ENCODE assay signal across 31 mouse cellular contexts in genomic region chr4:46658946-46659345, GRCm38 (mm10).
"Had no signal": no experiment of that assay in that cellular context is flagged by ENCODE, and none has a peak within 500 bp of the region (broad histone marks: within the 10 kb centered on the region; RNA-seq: fewer than 3 reads in every experiment).

No protein-coding gene starts in this region.

- H3K36me3 ChIP-seq: limb, embryonic 10.5 days; limb, embryonic 12.5 days; limb, embryonic 13.5 days; limb, embryonic 15.5 days; liver, embryonic 12.5 days; liver, embryonic 13.5 days; liver, embryonic 15.5 days; lung, embryonic 15.5 days; midbrain, embryonic 10.5 days; midbrain, embryonic 12.5 days; midbrain, embryonic 13.5 days; neural tube, embryonic 12.5 days; neural tube, embryonic 13.5 days had no signal

- DNase-seq: left cerebral cortex, postnatal 4 days; liver; liver, embryonic 13.5 days; liver, postnatal 0 days; lung, adult 18-20 months; lung, adult 2 months; lung, embryonic 14.5 days; lung, postnatal 10 days; lung, postnatal 14 days; lung, postnatal 36 days; lung, postnatal 4 days; midbrain, embryonic 14.5 days had no signal

- H3K27me3 ChIP-seq: limb, embryonic 13.5 days; liver, embryonic 15.5 days; lung, embryonic 15.5 days; neural tube, embryonic 12.5 days; neural tube, embryonic 13.5 days had no signal

- ATAC-seq: liver, embryonic 12.5 days; liver, postnatal 0 days; lung, postnatal 0 days; midbrain, embryonic 13.5 days; midbrain, embryonic 16.5 days had no signal

- H3K4me3 ChIP-seq: limb, embryonic 10.5 days; limb, embryonic 12.5 days; limb, embryonic 13.5 days; limb, embryonic 15.5 days; liver, embryonic 12.5 days; liver, embryonic 13.5 days; liver, embryonic 15.5 days; lung, embryonic 15.5 days; megakaryocyte, embryonic 14.5 days; midbrain, embryonic 10.5 days; midbrain, embryonic 12.5 days; midbrain, embryonic 13.5 days; myocyte; neural tube, embryonic 12.5 days; neural tube, embryonic 13.5 days had no signal

- H3K4me2 ChIP-seq: limb, embryonic 12.5 days; limb, embryonic 13.5 days; limb, embryonic 15.5 days; liver, embryonic 11.5 days; liver, embryonic 12.5 days; liver, embryonic 13.5 days; liver, embryonic 15.5 days; lung, embryonic 14.5 days; lung, embryonic 15.5 days; midbrain, embryonic 12.5 days; midbrain, embryonic 13.5 days; neural tube, embryonic 12.5 days; neural tube, embryonic 13.5 days had no signal

- H3K27ac ChIP-seq: limb, embryonic 10.5 days; limb, embryonic 12.5 days; limb, embryonic 13.5 days; limb, embryonic 15.5 days; liver, embryonic 12.5 days; liver, embryonic 13.5 days; liver, embryonic 14.5 days; liver, embryonic 15.5 days; lung, embryonic 15.5 days; macrophage; midbrain, embryonic 10.5 days; midbrain, embryonic 12.5 days; midbrain, embryonic 13.5 days; neural tube, embryonic 12.5 days; neural tube, embryonic 13.5 days had no signal

- H3K9me3 ChIP-seq: limb, embryonic 10.5 days; limb, embryonic 13.5 days; limb, embryonic 15.5 days; liver, embryonic 12.5 days; liver, embryonic 13.5 days; liver, embryonic 15.5 days; lung, embryonic 15.5 days; midbrain, embryonic 10.5 days; midbrain, embryonic 13.5 days; neural tube, embryonic 12.5 days; neural tube, embryonic 13.5 days had no signal

- H3K9ac ChIP-seq: limb, embryonic 12.5 days; limb, embryonic 13.5 days; limb, embryonic 15.5 days; liver, embryonic 12.5 days; liver, embryonic 13.5 days; liver, embryonic 14.5 days; liver, embryonic 15.5 days; liver, postnatal 0 days; lung, embryonic 14.5 days; lung, embryonic 15.5 days; midbrain, embryonic 12.5 days; midbrain, embryonic 13.5 days; neural tube, embryonic 12.5 days; neural tube, embryonic 13.5 days had no signal
